Mouse (Mus musculus) T-helper 17 cell (primary cell): ENCODE measurements around the gene Fkbp1a.

Experiments used
- in situ Hi-C, 2 experiments: fragments of 300-600 bp; cut with MboI, MseI; formaldehyde crosslinking; loops; 1 replicate in 1 of 2; 2 replicates in 1 of 2; pipeline ENCODE4 v1.15.1; 2025; ENCODE audit warnings: high pct_unique_total_duplicates in 2 of 2

Gene Fkbp1a

GRCm38 (mm10) chr2:151542323-151543062, at the start of gene Fkbp1a:
Gene Fkbp1a (plus strand): TSS chr2:151542483.
- in situ Hi-C loops: loop anchor here in 1 of 2 experiments (25.0 kb wide), 1 partner anchor 630 kb away; the partner anchor contains the start of genes Abhd12 and Gins1

- in situ Hi-C loops: loop anchor here (5.0 to 25.0 kb wide), 5 partner anchors 33 to 368 kb away; partner anchors contain the start of genes Psmf1 (in 1 of the 2) and Sdcbp2 (in 1 of the 2)
Observed at GRCm38 (mm10) chr2:151494035-151494803, 48.1 kb upstream of the Fkbp1a start, which contains the start of gene Nsfl1c. Gene Nsfl1c (plus strand): TSS chr2:151494182.

- in situ Hi-C loops: loop anchor here (10.0 to 25.0 kb wide), 3 partner anchors 76 to 364 kb away; partner anchors contain the start of gene Sdcbp2 (in 1 of the 2)
Observed at GRCm38 (mm10) chr2:151498358-151498757, 43.9 kb upstream of the Fkbp1a start.

GRCm38 (mm10) chr2:151500442-151501007, 41.8 kb upstream of the Fkbp1a start:
- in situ Hi-C loops: no loop called here

- in situ Hi-C loops: no loop called here
Observed at GRCm38 (mm10) chr2:151504226-151504625, 38.1 kb upstream of the Fkbp1a start.

GRCm38 (mm10) chr2:151512199-151512598, 30.1 kb upstream of the Fkbp1a start:
- in situ Hi-C loops: no loop called here

- in situ Hi-C loops: no loop called here
Observed at GRCm38 (mm10) chr2:151513525-151514285, 28.6 kb upstream of the Fkbp1a start.

- in situ Hi-C loops: no loop called here
Observed at GRCm38 (mm10) chr2:151519000-151519399, 23.3 kb upstream of the Fkbp1a start.

- in situ Hi-C loops: loop anchor here in 1 of 2 experiments (5.0 to 25.0 kb wide), 2 partner anchors 32 to 612 kb away; partner anchors contain the start of genes Abhd12, Gins1 and Nsfl1c
Observed at GRCm38 (mm10) chr2:151524324-151525041, 17.8 kb upstream of the Fkbp1a start.

- in situ Hi-C loops: loop anchor here in 1 of 2 experiments (5.0 to 25.0 kb wide), 2 partner anchors 33 to 613 kb away; partner anchors contain the start of genes Abhd12, Gins1 and Nsfl1c
Observed at GRCm38 (mm10) chr2:151525520-151525919, 16.8 kb upstream of the Fkbp1a start.

- in situ Hi-C loops: loop anchor here in 1 of 2 experiments (5.0 to 25.0 kb wide), 2 partner anchors 36 to 616 kb away; partner anchors contain the start of genes Abhd12, Gins1 and Nsfl1c
Observed at GRCm38 (mm10) chr2:151528066-151528465, 14.2 kb upstream of the Fkbp1a start.

- in situ Hi-C loops: loop anchor here in 1 of 2 experiments (5.0 to 25.0 kb wide), 2 partner anchors 37 to 617 kb away; partner anchors contain the start of genes Abhd12, Gins1 and Nsfl1c
Observed at GRCm38 (mm10) chr2:151529169-151529568, 13.1 kb upstream of the Fkbp1a start.

- in situ Hi-C loops: loop anchor here (5.0 to 25.0 kb wide), 2 partner anchors 437 to 618 kb away; partner anchors contain the start of genes Abhd12 (in 1 of the 2) and Gins1 (in 1 of the 2)
Observed at GRCm38 (mm10) chr2:151530378-151531230, 11.7 kb upstream of the Fkbp1a start.

GRCm38 (mm10) chr2:151533632-151534031, 8.7 kb upstream of the Fkbp1a start:
- in situ Hi-C loops: loop anchor here (5.0 to 25.0 kb wide), 2 partner anchors 434 to 621 kb away; partner anchors contain the start of genes Abhd12 (in 1 of the 2) and Gins1 (in 1 of the 2)

- in situ Hi-C loops: loop anchor here in 1 of 2 experiments (25.0 kb wide), 1 partner anchor 624 kb away; the partner anchor contains the start of genes Abhd12 and Gins1
Observed at GRCm38 (mm10) chr2:151535961-151536617, 6.2 kb upstream of the Fkbp1a start.

GRCm38 (mm10) chr2:151536618-151536974, 5.7 kb upstream of the Fkbp1a start:
- in situ Hi-C loops: loop anchor here in 1 of 2 experiments (25.0 kb wide), 1 partner anchor 624 kb away; the partner anchor contains the start of genes Abhd12 and Gins1

GRCm38 (mm10) chr2:151538646-151539045, 3.6 kb upstream of the Fkbp1a start:
- in situ Hi-C loops: loop anchor here in 1 of 2 experiments (25.0 kb wide), 1 partner anchor 626 kb away; the partner anchor contains the start of genes Abhd12 and Gins1
